Mouse (Mus musculus) limb, embryonic 13.5 days (tissue): ENCODE measurements at regions not wholly inside any gene's neighbourhood (a gene's known extent, or its start where the extent isn't known, plus 50 kb on each side); places are given as distances from the start of the nearest gene placed in this dataset.

Source experiments
- ATAC-seq: fragments of 200-750 bp; cut with Nextera tagmentation; 2 replicates; pipeline ENCODE4 v1.8.0; 2017; ENCODE audit warnings: low read depth, moderate number of reproducible peaks, moderate TSS enrichment; ENCODE audit not compliant: low FRiP score
- H3K27ac ChIP-seq: fragments of 300-500 bp; sonication (generic); 2 replicates; pipeline ENCODE4 v1.5.1; 2015; ENCODE audit warnings: inconsistent platforms, mild to moderate bottlenecking, moderate library complexity
- H3K27me3 ChIP-seq: fragments of 300-500 bp; sonication (generic); 2 replicates; pipeline ENCODE4 v1.6.1; 2015; ENCODE audit warnings: mild to moderate bottlenecking, inconsistent platforms
- H3K36me3 ChIP-seq: fragments of 300-500 bp; sonication (generic); 2 replicates; pipeline ENCODE4 v1.6.1; 2015; ENCODE audit warnings: inconsistent platforms, mild to moderate bottlenecking, moderate library complexity
- H3K4me1 ChIP-seq: fragments of 300-500 bp; sonication (generic); 2 replicates; pipeline ENCODE4 v1.6.1; 2015; ENCODE audit warnings: inconsistent platforms
- H3K4me2 ChIP-seq: fragments of 300-500 bp; sonication (generic); replicated peaks from 2 replicates; pipeline ENCODE4 v1.6.1; 2015; ENCODE audit warnings: inconsistent platforms, mild to moderate bottlenecking, moderate library complexity
- H3K4me3 ChIP-seq: fragments of 300-500 bp; sonication (generic); 2 replicates; pipeline ENCODE4 v1.5.1; 2015; ENCODE audit warnings: moderate library complexity, mild to moderate bottlenecking, inconsistent platforms
- H3K9ac ChIP-seq: fragments of 300-500 bp; sonication (generic); 2 replicates; pipeline ENCODE4 v1.6.1; 2015; ENCODE audit warnings: mild to moderate bottlenecking, inconsistent platforms
- H3K9me3 ChIP-seq: fragments of 300-500 bp; sonication (generic); 2 replicates; pipeline ENCODE4 v1.6.1; 2016; ENCODE audit warnings: inconsistent platforms
- WGBS: fragments of 180-500 bp; shearing (Covaris S2); methylation state at CpG from one replicate; pipeline ENCODE4 v1.1.7; 2015; 5-methylcytosine and 5-hydroxymethylcytosine counted together

DNA sequence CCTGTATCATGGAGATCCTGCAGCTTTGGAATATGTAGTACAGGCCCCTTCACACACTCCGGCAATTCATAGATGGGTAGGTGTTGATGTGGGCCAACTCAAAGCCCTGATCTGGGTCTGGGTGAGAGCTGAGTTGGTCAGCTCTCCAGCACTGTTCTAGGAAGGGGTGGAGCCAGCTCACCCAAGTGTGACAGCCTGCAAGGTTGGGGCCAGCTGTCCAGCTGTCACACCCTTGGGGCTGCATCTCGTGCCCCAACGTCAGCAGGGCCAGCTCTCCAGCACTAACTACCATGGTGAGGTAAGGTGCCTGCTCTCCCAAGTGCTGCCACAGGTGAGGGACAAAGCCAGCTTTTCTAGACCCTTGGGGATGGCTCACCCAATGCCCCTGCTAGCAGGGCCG, 115.6 kb upstream of the Tdrd3 start:
- no peak overlapping the region for H3K27ac ChIP-seq
- H3K4me2 ChIP-seq, result no peak overlapping the region
- H3K4me3 ChIP-seq, result no peak overlapping the region
- 0 out of 2 replicates have a peak, but pooled peaks cover 3% of the 10 kb centered on the region for H3K27me3 ChIP-seq
- WGBS, result 69% methylated on average over 4 of the region's 4 CpGs
- H3K9ac ChIP-seq, result no peak overlapping the region
- H3K9me3 ChIP-seq, result no peaks in the 10 kb centered on the region
- 0 out of 2 replicates have a peak, but pooled peaks cover under 1% of the 10 kb centered on the region for H3K4me1 ChIP-seq
- no peak for ATAC-seq
- H3K36me3 ChIP-seq, result no peaks in the 10 kb centered on the region

DNA sequence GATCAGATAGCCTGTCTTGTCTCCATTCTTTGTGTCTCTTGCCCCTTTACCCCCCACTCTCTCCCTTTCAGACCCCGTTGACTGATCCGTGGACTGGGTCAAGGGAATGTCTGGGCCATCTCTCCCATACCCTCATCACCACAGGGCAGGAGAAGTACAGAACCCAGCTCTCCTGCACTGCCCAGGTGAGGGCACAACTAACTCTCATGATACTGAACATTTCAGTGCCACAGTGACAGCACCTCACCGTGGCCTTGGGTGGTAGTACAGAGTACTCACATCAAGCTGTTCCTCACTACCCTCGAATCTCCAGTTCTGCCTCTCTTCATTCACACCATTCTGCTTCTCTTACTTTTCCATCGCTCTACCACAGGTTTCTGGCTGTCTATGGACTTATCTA, 114.9 kb upstream of the Tdrd3 start:
- no peak overlapping the region for H3K9ac ChIP-seq
- WGBS, result 74% methylated on average over 5 of the region's 5 CpGs
- H3K4me2 ChIP-seq, result no peak overlapping the region
- no peaks in the 10 kb centered on the region for H3K9me3 ChIP-seq
- H3K36me3 ChIP-seq, result no peaks in the 10 kb centered on the region
- no peak overlapping the region for H3K27ac ChIP-seq
- no peak for ATAC-seq
- H3K4me1 ChIP-seq, result peaks cover 4% of the 10 kb centered on the region; the same call in 1 of the 2 replicates
- no peak overlapping the region for H3K4me3 ChIP-seq
- 0 out of 2 replicates have a peak, but pooled peaks cover 3% of the 10 kb centered on the region for H3K27me3 ChIP-seq

DNA sequence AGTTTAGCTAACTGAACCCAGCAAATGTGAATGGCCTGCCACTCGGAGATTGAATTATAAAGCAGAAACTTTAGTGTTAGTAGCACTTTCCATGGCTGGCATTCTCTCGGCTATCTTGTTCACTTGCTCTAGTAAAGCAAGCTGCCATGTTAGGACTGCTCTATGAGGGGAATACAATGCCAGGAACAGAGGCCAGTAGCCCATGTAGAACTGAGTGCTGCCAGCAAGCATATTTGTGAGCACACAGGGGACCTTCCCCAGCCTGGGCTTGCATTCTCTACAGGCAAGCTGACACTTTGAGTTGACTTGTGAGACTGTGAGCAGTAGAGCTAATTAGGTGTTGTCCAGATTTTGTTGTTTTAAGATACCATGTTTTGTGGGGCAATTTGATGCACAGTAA, 111.0 kb upstream of the Tdrd3 start:
- no peak for ATAC-seq
- Histone ChIP-seq H3K4me1 (peaks cover 4% of the 10 kb centered on the region; the same call in 1 of the 2 replicates), H3K4me3 (no peak overlapping the region), H3K9me3 (no peaks in the 10 kb centered on the region), H3K36me3 (no peaks in the 10 kb centered on the region), H3K4me2 (no peak overlapping the region), H3K9ac (no peak overlapping the region), H3K27ac (no peak overlapping the region), H3K27me3 (no peaks in the 10 kb centered on the region)
- 82% methylated on average over 2 of the region's 2 CpGs for WGBS

DNA sequence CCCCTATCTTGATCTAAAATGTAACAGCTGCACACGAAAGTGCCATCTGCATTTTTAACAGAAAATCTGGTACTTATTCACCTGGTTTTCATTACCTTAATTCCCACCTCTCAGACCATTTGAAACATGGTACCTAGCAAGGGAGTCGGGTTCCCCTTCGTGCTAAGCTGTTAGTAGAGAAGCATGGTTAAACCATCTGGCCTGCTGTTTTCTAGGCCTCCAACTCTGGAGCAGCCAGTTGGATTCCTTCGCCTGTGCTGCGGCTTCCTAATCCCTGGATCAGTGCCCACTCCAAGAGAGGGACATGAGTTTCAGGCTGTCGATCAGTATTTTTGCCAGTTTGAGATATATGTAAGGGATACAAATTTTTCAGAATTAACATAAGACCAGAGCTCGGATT, 110.4 kb upstream of the Tdrd3 start:
- H3K4me3 ChIP-seq, result no peak overlapping the region
- 22% methylated on average over 7 of the region's 7 CpGs for WGBS
- peak; percentile 28; the same call in 1 of the 2 replicates for ATAC-seq

DNA sequence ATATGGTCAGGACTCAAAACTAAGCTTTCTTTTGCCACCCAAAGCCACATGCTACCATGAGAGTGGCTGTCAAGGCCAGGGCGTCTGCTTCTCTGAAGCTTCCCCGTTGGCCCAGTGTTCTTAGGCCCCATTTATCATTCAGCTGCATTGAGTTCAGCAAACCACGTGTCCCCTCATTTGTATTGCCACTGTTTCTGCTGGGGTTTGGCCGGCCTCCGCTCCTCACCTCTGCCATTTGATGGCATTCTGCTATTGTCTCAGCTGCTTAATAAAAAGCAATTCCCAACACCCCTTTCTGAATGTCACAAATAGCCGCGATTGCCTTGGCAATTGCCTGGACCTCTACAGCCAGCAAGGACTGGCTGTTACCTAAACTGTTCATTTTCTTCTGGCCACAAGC, 108.4 kb upstream of the Tdrd3 start:
- H3K27me3 ChIP-seq, result no peaks in the 10 kb centered on the region
- no peaks in the 10 kb centered on the region for H3K9me3 ChIP-seq
- ATAC-seq, result no peak
- no peak overlapping the region for H3K4me3 ChIP-seq
- no peak overlapping the region for H3K27ac ChIP-seq
- no peak overlapping the region for H3K9ac ChIP-seq
- peaks cover 4% of the 10 kb centered on the region; the same call in 1 of the 2 replicates for H3K4me1 ChIP-seq
- no peak overlapping the region for H3K4me2 ChIP-seq
- no peaks in the 10 kb centered on the region for H3K36me3 ChIP-seq
- WGBS, result 62% methylated on average over 7 of the region's 7 CpGs

More for the DNA sequence above, 110.4 kb upstream of the Tdrd3 start:
- H3K36me3 ChIP-seq, result no peaks in the 10 kb centered on the region
- H3K27ac ChIP-seq, result no peak overlapping the region
- H3K9me3 ChIP-seq, result no peaks in the 10 kb centered on the region
- H3K27me3 ChIP-seq, result no peaks in the 10 kb centered on the region
- no peak overlapping the region for H3K4me2 ChIP-seq
- H3K9ac ChIP-seq, result no peak overlapping the region
- H3K4me1 ChIP-seq, result peaks cover 4% of the 10 kb centered on the region; the same call in 1 of the 2 replicates

DNA sequence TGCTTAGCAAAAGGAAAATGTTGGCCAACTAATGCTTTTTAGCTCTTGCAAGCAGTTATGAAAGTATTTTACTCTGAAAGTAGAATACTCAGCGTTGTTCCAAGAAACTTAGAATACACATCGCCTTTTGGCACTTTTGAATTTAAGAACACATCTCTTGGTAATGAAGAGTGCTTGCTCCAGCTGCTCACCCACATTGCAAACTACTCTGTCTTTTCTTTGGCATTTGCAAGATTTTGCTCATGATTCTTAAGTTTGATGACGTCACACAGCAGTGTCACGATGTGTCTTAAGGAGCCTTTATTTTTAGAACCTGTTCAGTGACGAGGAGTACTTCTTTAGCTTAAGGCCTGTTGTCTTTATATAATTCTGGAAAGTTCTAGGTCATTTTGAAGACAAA, 104.1 kb upstream of the Tdrd3 start:
- Histone ChIP-seq H3K36me3 (no peaks in the 10 kb centered on the region), H3K27me3 (0 out of 2 replicates have a peak, but pooled peaks cover 3% of the 10 kb centered on the region), H3K9me3 (no peaks in the 10 kb centered on the region), H3K4me1 (no peaks in the 10 kb centered on the region), H3K9ac (no peak overlapping the region), H3K4me2 (no peak overlapping the region), H3K4me3 (no peak overlapping the region), H3K27ac (no peak overlapping the region)
- WGBS, result 91% methylated on average over 5 of the region's 5 CpGs
- ATAC-seq, result no peak

DNA sequence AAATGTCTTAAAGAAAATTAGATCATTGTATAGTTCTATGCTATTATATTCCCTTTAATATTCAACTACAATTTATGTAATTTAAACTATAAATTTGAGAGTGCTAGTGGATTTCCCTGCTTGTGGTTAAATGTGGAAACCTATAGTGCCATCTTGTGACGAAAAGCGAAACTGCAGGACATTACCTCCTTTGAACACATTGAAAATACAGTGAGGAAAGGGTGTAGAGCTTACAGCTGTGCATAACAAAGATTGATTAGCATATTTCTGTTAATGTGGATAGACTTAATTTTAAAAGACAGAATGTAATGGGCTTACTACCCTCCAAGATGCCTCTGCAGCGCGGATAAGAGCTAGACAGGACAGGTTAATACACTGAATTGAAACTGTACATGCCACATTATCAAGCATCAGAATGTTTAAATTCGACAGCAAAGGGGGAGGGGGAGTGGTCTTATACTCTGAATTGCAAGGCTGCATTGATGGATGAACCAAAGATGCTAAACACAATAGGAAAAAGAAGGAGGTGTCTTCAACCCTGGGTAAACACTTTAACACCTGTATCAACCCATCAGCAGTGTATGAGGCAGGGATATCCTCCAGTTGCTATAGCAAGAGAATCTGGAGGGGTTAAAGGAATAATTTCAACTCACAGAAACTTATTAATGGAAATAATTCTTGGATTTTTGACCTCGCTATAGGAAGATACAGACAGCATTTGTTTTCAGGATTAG, 101.3 kb upstream of the Tdrd3 start:
- 28% methylated on average over 6 of the region's 6 CpGs for WGBS

DNA sequence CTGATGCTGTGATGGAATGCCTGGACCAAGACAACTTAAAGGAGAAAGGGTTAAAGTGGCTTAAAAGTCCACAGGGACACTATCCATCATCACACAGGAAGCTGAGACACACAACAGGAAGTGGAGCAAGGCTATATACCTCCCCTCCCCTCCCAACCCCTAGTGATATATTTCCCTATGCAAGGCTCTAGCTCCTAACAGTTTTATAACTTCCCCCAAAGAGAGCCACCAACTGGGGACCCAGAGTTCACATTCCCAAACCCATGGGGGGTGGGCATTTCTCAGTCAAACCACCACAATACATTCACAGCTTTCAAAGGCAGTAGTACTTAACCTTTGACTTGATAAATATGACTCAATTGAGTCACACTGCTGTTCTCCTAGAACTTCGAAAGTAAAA, 88.6 kb upstream of the Tdrd3 start:
- H3K27ac ChIP-seq, result no peak overlapping the region
- no peak overlapping the region for H3K4me2 ChIP-seq
- no peak overlapping the region for H3K9ac ChIP-seq
- 40% methylated on average over 1 of the region's 1 CpGs for WGBS
- H3K9me3 ChIP-seq, result no peaks in the 10 kb centered on the region
- no peak for ATAC-seq
- no peak overlapping the region for H3K4me3 ChIP-seq
- H3K4me1 ChIP-seq, result no peaks in the 10 kb centered on the region
- H3K36me3 ChIP-seq, result no peaks in the 10 kb centered on the region
- no peaks in the 10 kb centered on the region for H3K27me3 ChIP-seq

More for the DNA sequence above, 101.3 kb upstream of the Tdrd3 start:
- no peak overlapping the region for H3K4me2 ChIP-seq
- no peak overlapping the region for H3K4me3 ChIP-seq
- H3K36me3 ChIP-seq, result no peaks in the 10 kb centered on the region
- H3K9me3 ChIP-seq, result no peaks in the 10 kb centered on the region
- H3K4me1 ChIP-seq, result no peaks in the 10 kb centered on the region
- no peak overlapping the region for H3K27ac ChIP-seq
- no peak; the same call in 1 of the 2 replicates for ATAC-seq
- 0 out of 2 replicates have a peak, but pooled peaks cover 3% of the 10 kb centered on the region for H3K27me3 ChIP-seq
- H3K9ac ChIP-seq, result no peak overlapping the region

DNA sequence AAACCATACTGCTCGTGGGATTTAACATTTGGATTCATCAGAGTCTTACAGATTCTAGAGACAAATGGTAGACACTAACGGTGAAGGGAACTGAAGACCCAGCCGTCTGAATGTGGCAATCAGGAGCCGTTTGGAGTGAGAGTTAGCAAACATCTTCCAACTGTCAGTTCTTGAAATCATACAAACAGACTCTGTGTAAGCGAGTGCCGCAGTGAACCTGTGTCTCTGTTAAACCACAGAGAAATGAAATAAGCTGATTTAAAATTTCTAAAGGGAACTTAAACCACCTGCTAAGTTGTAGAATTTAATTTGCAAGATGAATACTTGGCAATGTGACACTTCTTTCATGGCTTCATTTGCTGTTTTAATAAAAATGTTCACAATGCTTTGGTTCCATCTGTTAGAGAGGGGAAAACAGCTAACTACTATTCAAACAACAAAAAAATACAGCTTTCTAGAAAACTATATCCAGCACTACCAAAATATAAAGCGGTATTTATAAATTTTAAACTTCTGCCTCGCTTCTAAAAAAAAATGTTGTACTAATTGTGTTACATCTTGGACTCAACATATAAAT, 78.4 kb upstream of the Tdrd3 start:
- H3K4me2 ChIP-seq, result no peak overlapping the region
- no peaks in the 10 kb centered on the region for H3K9me3 ChIP-seq
- H3K9ac ChIP-seq, result no peak overlapping the region
- H3K27ac ChIP-seq, result no peak overlapping the region
- H3K36me3 ChIP-seq, result no peaks in the 10 kb centered on the region
- peaks cover 3% of the 10 kb centered on the region; the same call in 1 of the 2 replicates for H3K4me1 ChIP-seq
- no peak for ATAC-seq
- WGBS, result 88% methylated on average over 8 of the region's 8 CpGs
- H3K4me3 ChIP-seq, result no peak overlapping the region
- H3K27me3 ChIP-seq, result no peaks in the 10 kb centered on the region

DNA sequence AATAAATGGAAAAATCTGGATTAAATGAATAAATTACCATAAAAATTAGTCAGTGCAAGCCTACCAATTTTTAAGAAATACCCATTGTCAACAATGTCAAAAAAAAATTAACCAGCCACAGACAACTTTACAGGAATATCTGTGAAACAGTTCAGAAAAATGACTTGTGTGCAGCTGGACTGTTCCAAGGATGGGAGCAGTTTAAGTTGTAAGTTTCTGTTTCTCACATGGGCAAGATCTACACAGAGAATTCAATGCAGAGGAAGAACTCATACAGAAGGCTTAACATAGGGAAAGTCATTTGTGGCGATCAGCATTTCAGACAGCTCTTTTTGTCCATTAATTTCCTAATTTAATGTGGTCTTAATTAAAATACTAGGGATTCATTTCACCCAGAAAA, 71.9 kb upstream of the Tdrd3 start:
- Histone ChIP-seq H3K4me3 (no peak overlapping the region), H3K27ac (no peak overlapping the region), H3K9me3 (no peaks in the 10 kb centered on the region), H3K36me3 (no peaks in the 10 kb centered on the region), H3K9ac (no peak overlapping the region), H3K4me2 (no peak overlapping the region), H3K27me3 (no peaks in the 10 kb centered on the region), H3K4me1 (no peaks in the 10 kb centered on the region)
- no peak for ATAC-seq
- 92% methylated on average over 1 of the region's 1 CpGs for WGBS

DNA sequence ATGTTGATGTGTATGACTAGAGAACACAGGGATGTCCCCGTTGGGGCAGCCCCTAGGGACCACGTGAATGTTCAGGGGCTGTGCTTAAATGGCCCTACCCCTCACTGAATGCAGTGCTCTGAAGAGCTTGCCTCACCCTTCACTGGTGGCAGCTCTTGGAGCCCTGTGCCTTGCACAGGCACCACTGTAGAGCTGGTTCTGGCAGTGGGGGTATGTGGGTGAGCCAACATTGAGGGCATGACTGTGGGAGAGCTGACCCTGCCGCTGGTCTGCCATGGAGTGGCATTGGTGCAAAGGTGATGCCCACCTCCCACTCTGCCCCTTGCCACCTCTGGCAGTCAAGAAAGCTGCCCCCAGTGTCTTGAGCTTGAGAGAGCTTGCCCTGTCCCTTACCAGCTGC, 69.6 kb upstream of the Tdrd3 start:
- Histone ChIP-seq H3K27me3 (no peaks in the 10 kb centered on the region), H3K36me3 (no peaks in the 10 kb centered on the region), H3K4me1 (no peaks in the 10 kb centered on the region), H3K9me3 (no peaks in the 10 kb centered on the region), H3K27ac (no peak overlapping the region), H3K9ac (no peak overlapping the region), H3K4me3 (no peak overlapping the region), H3K4me2 (no peak overlapping the region)
- ATAC-seq, result no peak
- WGBS, result 88% methylated on average over 3 of the region's 3 CpGs

DNA sequence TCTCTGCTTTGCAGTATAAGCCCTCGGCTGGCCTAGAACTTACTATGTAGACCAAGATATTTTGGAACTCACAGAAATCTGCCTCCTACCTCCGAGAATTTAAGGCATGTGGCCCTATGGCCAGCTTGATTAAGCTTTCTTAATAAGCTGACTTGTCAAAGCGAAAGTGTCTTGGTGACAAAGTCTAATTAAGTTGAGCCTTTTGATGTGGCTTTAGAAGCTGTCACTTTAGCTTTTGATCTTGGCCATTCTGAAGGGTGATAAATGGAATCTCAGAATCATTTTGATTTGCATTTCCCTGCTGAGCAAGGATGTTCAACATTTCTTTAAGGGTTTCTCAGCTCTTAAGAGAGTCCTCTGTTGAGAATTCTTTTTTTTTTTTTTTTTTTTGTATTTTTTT, 67.6 kb upstream of the Tdrd3 start:
- 51% methylated on average over 3 of the region's 3 CpGs for WGBS
- Histone ChIP-seq H3K4me2 (no peak overlapping the region), H3K4me3 (no peak overlapping the region), H3K9me3 (no peaks in the 10 kb centered on the region), H3K27ac (no peak overlapping the region), H3K4me1 (no peaks in the 10 kb centered on the region), H3K36me3 (no peaks in the 10 kb centered on the region), H3K9ac (no peak overlapping the region), H3K27me3 (no peaks in the 10 kb centered on the region)
- no peak for ATAC-seq
